Mouse (Mus musculus) v-Abl transformed pro-B cells (cell line): ENCODE measurements at regions not wholly inside any gene's neighbourhood (a gene's known extent, or its start where the extent isn't known, plus 50 kb on each side); places are given as distances from the start of the nearest gene placed in this dataset.
"Not testable (repeated sequence)": the region's sequence is repeated elsewhere in the genome, so short reads cannot be mapped to it uniquely, and the experiment has no call there.

Experiments used
- in situ Hi-C, 2 experiments: fragments of 400-800 bp; cut with MboI; formaldehyde crosslinking; loops; one replicate each; pipeline ENCODE4 v1.15.1; 2025; ENCODE audit not compliant: unreplicated experiment in 2 of 2

- in situ Hi-C loops: not testable (repeated sequence)
Measured at GRCm38 (mm10) chr14:53081024-53081711, 585.6 kb upstream of the Olfr1507 start.

- in situ Hi-C loops: not testable (repeated sequence)
Measured at GRCm38 (mm10) chr14:53080556-53080955, 585.0 kb upstream of the Olfr1507 start.

- in situ Hi-C loops: loop anchor here in 1 of 2 experiments (10.0 kb wide), 1 partner anchor 699 kb away; no protein-coding TSS in a partner anchor
Measured at GRCm38 (mm10) chr14:53075937-53076336, 580.4 kb upstream of the Olfr1507 start.

- in situ Hi-C loops: loop anchor here in 1 of 2 experiments (10.0 kb wide), 1 partner anchor 702 kb away; no protein-coding TSS in a partner anchor
Measured at GRCm38 (mm10) chr14:53073126-53073525, 577.6 kb upstream of the Olfr1507 start.

GRCm38 (mm10) chr14:53072502-53072901, 577.0 kb upstream of the Olfr1507 start:
- in situ Hi-C loops: loop anchor here in 1 of 2 experiments (10.0 kb wide), 1 partner anchor 702 kb away; no protein-coding TSS in a partner anchor

- in situ Hi-C loops: not testable (repeated sequence)
Measured at GRCm38 (mm10) chr14:53054439-53054838, 558.9 kb upstream of the Olfr1507 start.

GRCm38 (mm10) chr14:53053465-53054123, 558.0 kb upstream of the Olfr1507 start:
- in situ Hi-C loops: not testable (repeated sequence)

- in situ Hi-C loops: loop anchor here (10.0 to 25.0 kb wide), 3 partner anchors 757 to 1015 kb away; no protein-coding TSS in a partner anchor
Measured at GRCm38 (mm10) chr14:53047683-53048082, 552.1 kb upstream of the Olfr1507 start.

- in situ Hi-C loops: loop anchor here (10.0 to 25.0 kb wide), 3 partner anchors 758 to 1015 kb away; no protein-coding TSS in a partner anchor
Measured at GRCm38 (mm10) chr14:53046975-53047374, 551.4 kb upstream of the Olfr1507 start.

- in situ Hi-C loops: loop anchor here (10.0 to 25.0 kb wide), 3 partner anchors 759 to 1017 kb away; no protein-coding TSS in a partner anchor
Measured at GRCm38 (mm10) chr14:53045331-53045730, 549.8 kb upstream of the Olfr1507 start.

GRCm38 (mm10) chr14:53044101-53044500, 548.6 kb upstream of the Olfr1507 start:
- in situ Hi-C loops: loop anchor here (10.0 to 25.0 kb wide), 3 partner anchors 761 to 1018 kb away; no protein-coding TSS in a partner anchor

- in situ Hi-C loops: loop anchor here (10.0 to 25.0 kb wide), 3 partner anchors 763 to 1020 kb away; no protein-coding TSS in a partner anchor
Measured at GRCm38 (mm10) chr14:53042016-53042415, 546.5 kb upstream of the Olfr1507 start.

- in situ Hi-C loops: loop anchor here in 1 of 2 experiments (25.0 kb wide), 2 partner anchors 773 to 1023 kb away; no protein-coding TSS in a partner anchor
Measured at GRCm38 (mm10) chr14:53039475-53039874, 543.9 kb upstream of the Olfr1507 start.

- in situ Hi-C loops: loop anchor here in 1 of 2 experiments (25.0 kb wide), 2 partner anchors 777 to 1027 kb away; no protein-coding TSS in a partner anchor
Measured at GRCm38 (mm10) chr14:53034940-53035339, 539.4 kb upstream of the Olfr1507 start.

- in situ Hi-C loops: loop anchor here in 1 of 2 experiments (25.0 kb wide), 2 partner anchors 779 to 1029 kb away; no protein-coding TSS in a partner anchor
Measured at GRCm38 (mm10) chr14:53033221-53033620, 537.7 kb upstream of the Olfr1507 start.

GRCm38 (mm10) chr14:53032498-53032897, 536.9 kb upstream of the Olfr1507 start:
- in situ Hi-C loops: loop anchor here in 1 of 2 experiments (25.0 kb wide), 2 partner anchors 780 to 1030 kb away; no protein-coding TSS in a partner anchor

- in situ Hi-C loops: loop anchor here in 1 of 2 experiments (25.0 kb wide), 2 partner anchors 782 to 1032 kb away; no protein-coding TSS in a partner anchor
Measured at GRCm38 (mm10) chr14:53030227-53030626, 534.7 kb upstream of the Olfr1507 start.

GRCm38 (mm10) chr14:53026958-53027357, 531.4 kb upstream of the Olfr1507 start:
- in situ Hi-C loops: loop anchor here in 1 of 2 experiments (25.0 kb wide), 2 partner anchors 785 to 1035 kb away; no protein-coding TSS in a partner anchor

GRCm38 (mm10) chr14:53020152-53020551, 524.6 kb upstream of the Olfr1507 start:
- in situ Hi-C loops: not testable (repeated sequence)

- in situ Hi-C loops: not testable (repeated sequence)
Measured at GRCm38 (mm10) chr14:53007741-53008140, 512.2 kb upstream of the Olfr1507 start.

- in situ Hi-C loops: not testable (repeated sequence)
Measured at GRCm38 (mm10) chr14:53007323-53007722, 511.8 kb upstream of the Olfr1507 start.
